Mouse (Mus musculus) small intestine, adult 2 months (tissue): ENCODE data around the gene Terf2. TPM values are rescaled to one million over a fixed set of nuclear protein-coding genes. Genes with fewer than 3 reads are reported as not detected.

Experiments used
- H3K27ac ChIP-seq: fragments of 200-500 bp; 2 replicates; pipeline ENCODE4 v1.5.1; 2012; ENCODE audit warnings: low read depth, low read length, control low read depth, inconsistent platforms; ENCODE audit not compliant: insufficient read depth
- H3K27me3 ChIP-seq: fragments of 200-500 bp; 2 replicates; pipeline ENCODE4 v1.6.1; 2012; ENCODE audit warnings: mild to moderate bottlenecking, moderate library complexity, low read length, inconsistent platforms; ENCODE audit not compliant: control insufficient read depth, insufficient read depth
- H3K36me3 ChIP-seq: fragments of 200-500 bp; 2 replicates; pipeline ENCODE4 v1.6.1; 2012; ENCODE audit warnings: mild to moderate bottlenecking, low read length, control low read depth, inconsistent platforms; ENCODE audit not compliant: control insufficient read depth, insufficient read depth
- H3K4me1 ChIP-seq: fragments of 200-500 bp; 2 replicates; pipeline ENCODE4 v1.6.1; 2012; ENCODE audit warnings: low read length, inconsistent platforms, mixed read lengths; ENCODE audit not compliant: control insufficient read depth, insufficient read depth, insufficient read length
- H3K4me3 ChIP-seq: fragments of 200-500 bp; 2 replicates; pipeline ENCODE4 v1.5.1; 2012; ENCODE audit warnings: low read depth, mild to moderate bottlenecking, control low read depth, inconsistent platforms, low read length, moderate library complexity
- CTCF ChIP-seq: fragments of 200-500 bp; IDR thresholded peaks from 2 replicates; pipeline ENCODE4 v1.5.1; 2012; ENCODE audit warnings: low read depth, mild to moderate bottlenecking, control low read depth, inconsistent platforms, low read length, moderate library complexity, mixed read lengths; ENCODE audit not compliant: insufficient replicate concordance, insufficient read length; ENCODE audit errors: extremely low read depth
- POLR2A ChIP-seq: fragments of 200-500 bp; IDR thresholded peaks from 2 replicates; pipeline ENCODE4 v1.6.1; 2012; ENCODE audit warnings: low read depth, mild to moderate bottlenecking, control low read depth, inconsistent platforms, low read length, moderate library complexity
- whole genome bisulfite sequencing: fragments of 180-500 bp; shearing (Covaris S2); methylation state at CpG from one replicate; pipeline ENCODE4 v1.1.7; 2018; 5-methylcytosine and 5-hydroxymethylcytosine counted together
- polyA plus RNA-seq: library from polyadenylated mRNA; depleted of rRNA; stranded (reverse); fragments of >200 nt; gene quantifications from 2 replicates; pipeline ENCODE4 v1.2.3, GENCODE M21; 2012

Terf2 gene
- polyA plus RNA-seq, 1 experiment = 4.5 TPM

- Histone ChIP-seq H3K4me3 (no peak overlapping the region), H3K36me3 (peaks cover 63% of the 10 kb centered on the region), H3K4me1 (no peaks in the 10 kb centered on the region), H3K27me3 (no peaks in the 10 kb centered on the region), H3K27ac (no peak overlapping the region)
- WGBS = 83% methylated on average over 7 of the region's 7 CpGs
- no peak for TF ChIP-seq CTCF
- TF ChIP-seq POLR2A = no peak
Observed at GRCm38 (mm10) chr8:107076239-107076888, 20.0 kb downstream of the Terf2 start.

GRCm38 (mm10) chr8:107074128-107074527 is 22.2 kb downstream of the Terf2 start:
- Histone ChIP-seq H3K4me1 (no peaks in the 10 kb centered on the region), H3K27me3 (no peaks in the 10 kb centered on the region), H3K27ac (no peak overlapping the region), H3K4me3 (no peak overlapping the region), H3K36me3 (peaks cover 54% of the 10 kb centered on the region)
- no peak for TF ChIP-seq POLR2A
- TF ChIP-seq CTCF = no peak
- WGBS = 86% methylated on average over 1 of the region's 1 CpGs

GRCm38 (mm10) chr8:107073706-107074105 is 22.6 kb downstream of the Terf2 start:
- whole genome bisulfite sequencing = 89% methylated on average over 4 of the region's 4 CpGs
- Histone ChIP-seq H3K27me3 (no peaks in the 10 kb centered on the region), H3K27ac (no peak overlapping the region), H3K4me1 (no peaks in the 10 kb centered on the region), H3K4me3 (no peak overlapping the region), H3K36me3 (peaks cover 50% of the 10 kb centered on the region)
- TF ChIP-seq POLR2A (no peak), CTCF (no peak)

- Histone ChIP-seq H3K27ac (no peak within 1 kb of the TSS), H3K27me3 (no peaks in the 10 kb centered on the region), H3K36me3 (peaks cover 7% of the 10 kb centered on the region), H3K4me3 (peak within 1 kb of the TSS; percentile 11; the same call in 1 of the 2 replicates), H3K4me1 (peaks cover 2% of the 10 kb centered on the region; the same call in 1 of the 2 replicates)
- WGBS = 19% methylated on average over 17 of the region's 17 CpGs
- TF ChIP-seq POLR2A = no peak
- TF ChIP-seq CTCF = no peak
Observed at GRCm38 (mm10) chr8:107065511-107066496, 30.5 kb downstream of the Terf2 start, which contains the start of gene Tmed6. Gene Tmed6 (minus strand): TSS chr8:107065644.

- Histone ChIP-seq H3K4me3 (no peak overlapping the region), H3K27me3 (no peaks in the 10 kb centered on the region), H3K4me1 (peaks cover 2% of the 10 kb centered on the region; the same call in 1 of the 2 replicates), H3K27ac (no peak overlapping the region), H3K36me3 (peaks cover 6% of the 10 kb centered on the region; the same call in 1 of the 2 replicates)
- WGBS = 74% methylated on average over 1 of the region's 1 CpGs
- TF ChIP-seq POLR2A = no peak
- TF ChIP-seq CTCF = no peak
Observed at GRCm38 (mm10) chr8:107062613-107063012, 33.7 kb downstream of the Terf2 start.

GRCm38 (mm10) chr8:107056973-107057369 is 39.4 kb downstream of the Terf2 start:
- peak overlapping the region; percentile 93 for H3K4me3 ChIP-seq
- TF ChIP-seq POLR2A = no peak
- TF ChIP-seq CTCF = no peak
- H3K27ac ChIP-seq = no peak overlapping the region
- WGBS = under 1% methylated on average over 33 of the region's 33 CpGs
- H3K27me3 ChIP-seq = no peaks in the 10 kb centered on the region
- H3K36me3 ChIP-seq = peaks cover 20% of the 10 kb centered on the region
- H3K4me1 ChIP-seq = 0 out of 2 replicates have a peak, but pooled peaks cover 6% of the 10 kb centered on the region
